18 mouse cellular contexts compared by ENCODE assay signal in genomic region chr10:15540780-15541426, GRCm38 (mm10).
DNase-seq lines count a peak whose midpoint lies in the region; ATAC-seq lines count a peak whose summit lies in the region.
"Had no signal": no experiment of that assay in that cellular context is flagged by ENCODE, and none has a peak within 500 bp of the region (broad histone marks: within the 10 kb centered on the region; RNA-seq: fewer than 3 reads in every experiment).

No protein-coding gene starts in this region.

- H3K27me3 ChIP-seq in forebrain, embryonic 14.5 days (replicated peaks; ENCODE audit: control insufficient read depth, insufficient read depth, low read length): no peaks in the 10 kb centered on the region
- no peaks in the 10 kb centered on the region for H3K27me3 ChIP-seq in forebrain, embryonic 10.5 days (ENCODE audit: poor library complexity, severe bottlenecking)
- no peaks in the 10 kb centered on the region for H3K27me3 ChIP-seq in forebrain, embryonic 16.5 days (replicated peaks; ENCODE audit: control insufficient read depth, insufficient read depth, low read length)
- H3K27me3 ChIP-seq: embryonic facial prominence, embryonic 13.5 days; embryonic facial prominence, embryonic 15.5 days had no signal

- DNase-seq in forebrain, embryonic 14.5 days (ENCODE audit: low spot score): peak; percentile 40
- no peak for DNase-seq in forebrain, embryonic 10.5 days (ENCODE audit: extremely low spot score, low spot score)
- DNase-seq in retina, embryonic 14.5 days (ENCODE audit: low spot score): peak; percentile 17
- no peak for DNase-seq in retina, postnatal 1 day
- no peak for DNase-seq in adrenal gland, adult 18-20 months (ENCODE audit: low spot score in 2 of 2)
- DNase-seq in gastrocnemius, postnatal 10 days: no peak
- DNase-seq: adrenal gland, adult 8-10 months; adrenal gland, postnatal 14 days; cerebellum, adult 11 months; cerebellum, adult 18-20 months; cerebellum, adult 8-10 months; cerebellum, adult 9-11 months; cerebellum, postnatal 36 days; embryo, embryonic 11 days had no signal

- H3K4me2 ChIP-seq in forebrain, embryonic 14.5 days (ENCODE audit: low read length): no peak overlapping the region
- H3K4me2 ChIP-seq in forebrain, embryonic 16.5 days (ENCODE audit: low read length): no peak overlapping the region
- H3K4me2 ChIP-seq: embryonic facial prominence, embryonic 13.5 days; embryonic facial prominence, embryonic 15.5 days had no signal

- no peaks in the 10 kb centered on the region for H3K36me3 ChIP-seq in forebrain, embryonic 14.5 days (ENCODE audit: control insufficient read depth, insufficient read depth, low read length)
- no peaks in the 10 kb centered on the region for H3K36me3 ChIP-seq in forebrain, embryonic 10.5 days (replicated peaks)
- H3K36me3 ChIP-seq in forebrain, embryonic 16.5 days (ENCODE audit: control insufficient read depth, insufficient read depth): no peaks in the 10 kb centered on the region
- H3K36me3 ChIP-seq: embryonic facial prominence, embryonic 13.5 days; embryonic facial prominence, embryonic 15.5 days had no signal

- H3K4me1 ChIP-seq in forebrain, embryonic 14.5 days (ENCODE audit: control insufficient read depth, insufficient read depth, low read length): no peaks in the 10 kb centered on the region
- H3K4me1 ChIP-seq in forebrain, embryonic 10.5 days: peaks cover 5% of the 10 kb centered on the region
- H3K4me1 ChIP-seq in forebrain, embryonic 16.5 days (replicated peaks; ENCODE audit: control insufficient read depth, insufficient read depth, low read length): 0 out of 2 replicates have a peak, but pooled peaks cover 3% of the 10 kb centered on the region
- H3K4me1 ChIP-seq: embryonic facial prominence, embryonic 13.5 days; embryonic facial prominence, embryonic 15.5 days had no signal

- ATAC-seq in forebrain, embryonic 14.5 days: peak; percentile 69; the same call in 1 of the 2 replicates
- peak; percentile 68 for ATAC-seq in forebrain, embryonic 16.5 days

- no peak overlapping the region for H3K4me3 ChIP-seq in forebrain, embryonic 14.5 days (ENCODE audit: low read depth, low read length)
- H3K4me3 ChIP-seq in forebrain, embryonic 10.5 days: no peak overlapping the region
- H3K4me3 ChIP-seq in forebrain, embryonic 16.5 days (replicated peaks; ENCODE audit: low read length): no peak overlapping the region
- H3K4me3 ChIP-seq: embryonic facial prominence, embryonic 13.5 days; embryonic facial prominence, embryonic 15.5 days; erythroblast, embryonic 14.5 days had no signal

- no peaks in the 10 kb centered on the region for H3K9me3 ChIP-seq in forebrain, embryonic 14.5 days (replicated peaks; ENCODE audit: control insufficient read depth, low read length)
- no peaks in the 10 kb centered on the region for H3K9me3 ChIP-seq in forebrain, embryonic 10.5 days
- no peaks in the 10 kb centered on the region for H3K9me3 ChIP-seq in forebrain, embryonic 16.5 days (ENCODE audit: control insufficient read depth, low read length)
- H3K9me3 ChIP-seq: embryonic facial prominence, embryonic 13.5 days; embryonic facial prominence, embryonic 15.5 days had no signal

- no peak overlapping the region for H3K27ac ChIP-seq in forebrain, embryonic 14.5 days (ENCODE audit: low read depth, low read length)
- no peak overlapping the region for H3K27ac ChIP-seq in forebrain, embryonic 10.5 days
- no peak overlapping the region for H3K27ac ChIP-seq in forebrain, embryonic 16.5 days (ENCODE audit: low read length)
- H3K27ac ChIP-seq: embryonic facial prominence, embryonic 13.5 days; embryonic facial prominence, embryonic 15.5 days had no signal

- H3K9ac ChIP-seq in forebrain, embryonic 14.5 days (ENCODE audit: low read length): no peak overlapping the region
- H3K9ac ChIP-seq in forebrain, embryonic 16.5 days (replicated peaks; ENCODE audit: low read depth, low read length): no peak overlapping the region
- H3K9ac ChIP-seq: embryonic facial prominence, embryonic 13.5 days; embryonic facial prominence, embryonic 15.5 days had no signal

- 61% methylated on average over 4 of the region's 4 CpGs for WGBS in forebrain, embryonic 14.5 days
- WGBS in forebrain, embryonic 10.5 days: 81% methylated on average over 4 of the region's 4 CpGs
- WGBS in forebrain, embryonic 16.5 days: 54% methylated on average over 4 of the region's 4 CpGs

Comparison
In these comparisons a context has a peak if more than half of its experiments do, and no peak if none do; other contexts are left out.
1. DNase-seq: peak in forebrain, embryonic 14.5 days (single experiment) and retina, embryonic 14.5 days (single experiment); none in forebrain, embryonic 10.5 days (single experiment), retina, postnatal 1 day (single experiment), adrenal gland, adult 18-20 months (0 of 2) and gastrocnemius, postnatal 10 days (single experiment).